In the genomic region with DNA sequence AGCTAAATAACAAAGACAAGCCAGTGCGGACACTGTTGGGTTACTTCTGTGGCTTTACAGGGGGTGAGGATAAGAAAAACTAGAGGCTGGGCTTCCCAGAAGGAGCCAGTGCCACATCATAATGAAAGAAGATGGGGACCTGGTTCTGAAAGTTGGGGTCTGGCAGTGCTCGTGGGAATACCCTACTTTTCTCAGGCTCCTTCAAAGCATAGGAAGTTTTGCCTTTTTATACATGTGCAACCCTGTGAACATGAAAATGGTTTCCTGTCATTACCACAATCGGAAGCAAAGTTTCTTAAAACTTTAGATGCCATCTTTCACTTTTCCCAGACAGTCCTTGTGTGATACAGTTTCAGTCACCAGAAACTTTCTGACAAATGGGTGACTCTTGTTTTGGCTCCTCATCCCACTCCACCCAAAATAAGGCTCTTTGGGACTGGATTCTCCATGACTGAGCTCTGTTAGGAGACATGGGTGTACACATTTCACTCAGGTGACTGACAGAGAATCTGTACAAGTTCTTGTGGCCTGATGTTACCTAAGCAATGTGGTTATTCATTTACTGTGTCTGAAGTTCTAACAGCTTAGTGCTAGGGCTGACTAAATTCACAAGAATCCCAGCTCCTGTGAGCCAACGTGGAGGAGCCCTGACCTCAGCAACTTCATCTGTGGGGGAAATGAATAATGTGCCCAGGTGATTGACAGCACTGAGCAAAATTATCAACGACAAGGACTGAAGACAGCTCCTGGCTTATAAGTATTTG, we compare ENCODE assay signal across 18 mouse cellular contexts.
DNase-seq lines count a peak whose midpoint lies in the region; ATAC-seq lines count a peak whose summit lies in the region.
"Had no signal": no experiment of that assay in that cellular context is flagged by ENCODE, and none has a peak within 500 bp of the region (broad histone marks: within the 10 kb centered on the region; RNA-seq: fewer than 3 reads in every experiment).

No protein-coding gene starts in this region.

- H3K27me3 ChIP-seq in embryonic facial prominence, embryonic 13.5 days, result no peaks in the 10 kb centered on the region
- H3K27me3 ChIP-seq in embryonic facial prominence, embryonic 10.5 days (replicated peaks; ENCODE audit: low read depth, poor library complexity, severe bottlenecking), result no peaks in the 10 kb centered on the region
- H3K27me3 ChIP-seq in forebrain, embryonic 10.5 days (ENCODE audit: poor library complexity, severe bottlenecking), result no peaks in the 10 kb centered on the region
- H3K27me3 ChIP-seq: heart, embryonic 13.5 days; neural tube, embryonic 12.5 days had no signal

- no peak for ATAC-seq in embryonic facial prominence, embryonic 13.5 days (ENCODE audit: insufficient number of reproducible peaks, insufficient read depth, low FRiP score, low TSS enrichment, low read depth)
- 0 out of 2 replicates have a peak, but pooled peaks have one; percentile 1 for ATAC-seq in granulocyte monocyte progenitor cell, adult 5-6 weeks (replicated peaks; ENCODE audit: poor library complexity, severe bottlenecking)
- ATAC-seq: forebrain, embryonic 16.5 days; intestine, embryonic 16.5 days had no signal

- no peak overlapping the region for H3K4me3 ChIP-seq in embryonic facial prominence, embryonic 13.5 days
- no peak overlapping the region for H3K4me3 ChIP-seq in embryonic facial prominence, embryonic 10.5 days
- H3K4me3 ChIP-seq in forebrain, embryonic 10.5 days, result no peak overlapping the region
- H3K4me3 ChIP-seq: heart, embryonic 13.5 days; hindbrain, embryonic 10.5 days; neural tube, embryonic 12.5 days had no signal

- no peak for DNase-seq in embryonic facial prominence, embryonic 10.5 days (ENCODE audit: low spot score)
- DNase-seq in 416B (ENCODE audit: low read depth), result peak; percentile 8
- DNase-seq in kidney, postnatal 14 days, result peak; percentile 50
- DNase-seq in forebrain, embryonic 10.5 days (ENCODE audit: extremely low spot score, low spot score), result no peak
- no peak for DNase-seq in ovary, adult 18-20 months (ENCODE audit: low spot score)
- DNase-seq in gastrocnemius, adult 8-10 months (ENCODE audit: low spot score in 2 of 2), result no peak
- DNase-seq: cerebellum, adult 11 months; gastrocnemius, postnatal 10 days; left cerebral cortex, postnatal 4 days; lung, embryonic 14.5 days; retina, postnatal 1 day had no signal

- 0 out of 2 replicates have a peak overlapping the region, but pooled peaks have one; percentile 57 for H3K27ac ChIP-seq in embryonic facial prominence, embryonic 13.5 days
- no peak overlapping the region for H3K27ac ChIP-seq in embryonic facial prominence, embryonic 10.5 days (replicated peaks)
- no peak overlapping the region for H3K27ac ChIP-seq in forebrain, embryonic 10.5 days
- H3K27ac ChIP-seq: heart, embryonic 13.5 days; hindbrain, embryonic 10.5 days; neural tube, embryonic 12.5 days had no signal

- peaks cover 71% of the 10 kb centered on the region for H3K36me3 ChIP-seq in embryonic facial prominence, embryonic 13.5 days
- peaks cover 78% of the 10 kb centered on the region for H3K36me3 ChIP-seq in embryonic facial prominence, embryonic 10.5 days (replicated peaks)
- peaks cover 83% of the 10 kb centered on the region for H3K36me3 ChIP-seq in forebrain, embryonic 10.5 days (replicated peaks)

- H3K4me1 ChIP-seq in embryonic facial prominence, embryonic 13.5 days, result peaks cover 12% of the 10 kb centered on the region
- H3K4me1 ChIP-seq in embryonic facial prominence, embryonic 10.5 days, result peaks cover 7% of the 10 kb centered on the region
- no peaks in the 10 kb centered on the region for H3K4me1 ChIP-seq in forebrain, embryonic 10.5 days
- H3K4me1 ChIP-seq: heart, embryonic 13.5 days; hindbrain, embryonic 10.5 days; neural tube, embryonic 12.5 days had no signal

- 84% methylated on average over 5 of the region's 5 CpGs for WGBS in embryonic facial prominence, embryonic 13.5 days
- WGBS in embryonic facial prominence, embryonic 10.5 days, result 92% methylated on average over 5 of the region's 5 CpGs
- 90% methylated on average over 5 of the region's 5 CpGs for WGBS in forebrain, embryonic 10.5 days

- no peak overlapping the region for H3K4me2 ChIP-seq in embryonic facial prominence, embryonic 13.5 days
- H3K4me2 ChIP-seq: heart, embryonic 13.5 days; lung, embryonic 14.5 days; neural tube, embryonic 12.5 days had no signal

- H3K9ac ChIP-seq in embryonic facial prominence, embryonic 13.5 days, result no peak overlapping the region
- H3K9ac ChIP-seq: heart, embryonic 13.5 days; lung, embryonic 14.5 days; neural tube, embryonic 12.5 days had no signal

- no peaks in the 10 kb centered on the region for H3K9me3 ChIP-seq in embryonic facial prominence, embryonic 13.5 days
- no peaks in the 10 kb centered on the region for H3K9me3 ChIP-seq in embryonic facial prominence, embryonic 10.5 days
- no peaks in the 10 kb centered on the region for H3K9me3 ChIP-seq in forebrain, embryonic 10.5 days
- H3K9me3 ChIP-seq: heart, embryonic 13.5 days; hindbrain, embryonic 10.5 days; neural tube, embryonic 12.5 days had no signal

Comparison
In these comparisons a context has a peak if more than half of its experiments do, and no peak if none do; other contexts are left out.
1. DNase-seq: peak in 416B (single experiment) and kidney, postnatal 14 days (single experiment); none in embryonic facial prominence, embryonic 10.5 days (single experiment), forebrain, embryonic 10.5 days (single experiment), ovary, adult 18-20 months (single experiment) and gastrocnemius, adult 8-10 months (0 of 2).